20 mouse cellular contexts compared by ENCODE assay signal in the genomic region with DNA sequence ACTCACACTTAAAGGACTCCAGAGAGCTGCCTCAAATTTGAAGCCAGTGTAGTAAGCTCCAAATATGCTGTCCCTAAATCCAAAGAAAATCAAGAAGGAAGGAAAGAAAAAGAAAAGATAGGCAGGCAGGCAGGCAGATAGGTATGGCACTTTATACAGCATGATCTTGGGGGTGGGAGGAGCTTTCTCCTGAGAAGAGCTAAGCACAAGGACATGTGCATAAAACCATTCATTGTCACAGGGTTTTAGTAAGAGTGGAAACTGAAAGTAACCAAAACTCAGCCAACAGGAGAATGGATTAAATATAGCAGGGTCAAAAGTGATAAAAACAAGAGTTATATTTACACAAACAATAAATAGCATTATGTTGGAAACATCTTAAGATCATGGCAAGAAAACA. TPM values are rescaled to one million over a fixed set of nuclear protein-coding genes. Genes with fewer than 3 reads are reported as not detected.
DNase-seq lines count a peak whose midpoint lies in the region; ATAC-seq and TF ChIP-seq lines count a peak whose summit lies in the region.
"Had no signal": no experiment of that assay in that cellular context is flagged by ENCODE, and none has a peak within 500 bp of the region (broad histone marks: within the 10 kb centered on the region; RNA-seq: fewer than 3 reads in every experiment).

No protein-coding gene starts in this region.

- peaks cover 35% of the 10 kb centered on the region for H3K4me1 ChIP-seq in megakaryocyte, embryonic 14.5 days
- H3K4me1 ChIP-seq in MEL (ENCODE audit: control insufficient read depth in 1 of 2, insufficient read depth in 2 of 2, low read length in 2 of 2) = peaks cover 9 to 39% of the 10 kb centered on the region in 2 experiments
- H3K4me1 ChIP-seq in intestine, embryonic 15.5 days (replicated peaks) = no peaks in the 10 kb centered on the region
- H3K4me1 ChIP-seq in hindbrain, embryonic 16.5 days (ENCODE audit: control insufficient read depth, insufficient read depth, low read depth, low read length) = no peaks in the 10 kb centered on the region; the same call in 1 of the 2 replicates
- H3K4me1 ChIP-seq: embryonic facial prominence, embryonic 13.5 days; hindbrain, embryonic 10.5 days; midbrain, embryonic 15.5 days had no signal

- TF ChIP-seq RAD21 in MEL (IDR thresholded peaks at IDR 0.05; ENCODE audit: low read depth, low read length) = no peak

- peaks cover 55% of the 10 kb centered on the region for H3K79me2 ChIP-seq in MEL (ENCODE audit: control insufficient read depth, insufficient read depth, low read length, poor library complexity)

- DNase-seq in MEL (ENCODE audit: low read depth, low spot score) = peak; percentile 48
- no peak for DNase-seq in left cerebral cortex, postnatal 10 days (ENCODE audit: extremely low spot score in 1 of 2, low spot score in 2 of 2)
- DNase-seq in adrenal gland, postnatal 14 days = no peak
- DNase-seq: cerebellum, adult 9-11 months; heart, adult 2 months; kidney, postnatal 4 days; lung, adult 18-20 months; lung, postnatal 36 days; thymus, postnatal 36 days had no signal

- no peak for TF ChIP-seq POLR2A in MEL (IDR thresholded peaks at IDR 0.05; ENCODE audit: control insufficient read depth in 1 of 2, insufficient read depth in 1 of 2, low read depth in 1 of 2, low read length in 2 of 2, poor library complexity in 1 of 2)

- H3K27ac ChIP-seq in MEL (ENCODE audit: control insufficient read depth, low read depth, low read length) = no peak overlapping the region
- no peak overlapping the region for H3K27ac ChIP-seq in intestine, embryonic 15.5 days
- H3K27ac ChIP-seq in hindbrain, embryonic 16.5 days (ENCODE audit: low read depth, low read length) = no peak overlapping the region
- H3K27ac ChIP-seq: embryonic facial prominence, embryonic 13.5 days; heart, adult 2 months; hindbrain, embryonic 10.5 days; limb, embryonic 15.5 days; midbrain, embryonic 15.5 days had no signal

- H3K27me3 ChIP-seq in megakaryocyte, embryonic 14.5 days (replicated peaks) = no peaks in the 10 kb centered on the region
- no peaks in the 10 kb centered on the region for H3K27me3 ChIP-seq in MEL (ENCODE audit: control insufficient read depth in 1 of 2, insufficient read depth in 2 of 2, low read length in 2 of 2)
- no peaks in the 10 kb centered on the region for H3K27me3 ChIP-seq in intestine, embryonic 15.5 days (replicated peaks)
- no peaks in the 10 kb centered on the region for H3K27me3 ChIP-seq in hindbrain, embryonic 16.5 days (replicated peaks; ENCODE audit: control insufficient read depth, insufficient read depth, low read length)
- H3K27me3 ChIP-seq: embryonic facial prominence, embryonic 13.5 days; limb, embryonic 15.5 days; midbrain, embryonic 15.5 days had no signal

- H3K4me3 ChIP-seq in megakaryocyte, embryonic 14.5 days (replicated peaks) = peak overlapping the region; percentile 24
- H3K4me3 ChIP-seq in MEL (ENCODE audit: control insufficient read depth in 1 of 2, insufficient read depth in 1 of 2, low read depth in 2 of 2, low read length in 2 of 2) = no peak overlapping the region
- H3K4me3 ChIP-seq in intestine, embryonic 15.5 days (replicated peaks) = no peak overlapping the region
- H3K4me3 ChIP-seq in hindbrain, embryonic 16.5 days (ENCODE audit: low read length) = no peak overlapping the region
- H3K4me3 ChIP-seq: embryonic facial prominence, embryonic 13.5 days; heart, adult 2 months; hindbrain, embryonic 10.5 days; limb, embryonic 15.5 days; midbrain, embryonic 15.5 days had no signal

- no peak overlapping the region for H3K4me2 ChIP-seq in intestine, embryonic 15.5 days (replicated peaks)
- H3K4me2 ChIP-seq in hindbrain, embryonic 16.5 days (ENCODE audit: low read length) = no peak overlapping the region
- H3K4me2 ChIP-seq: embryonic facial prominence, embryonic 13.5 days; limb, embryonic 15.5 days; midbrain, embryonic 15.5 days had no signal

- TF ChIP-seq EP300 in MEL (IDR thresholded peaks at IDR 0.05; ENCODE audit: low read depth in 1 of 2, low read length in 2 of 2) = no peak

- H3K36me3 ChIP-seq in megakaryocyte, embryonic 14.5 days (replicated peaks; ENCODE audit: low read length) = peaks cover 18% of the 10 kb centered on the region
- peaks cover 0 to 40% of the 10 kb centered on the region in 2 experiments; a peak in 3 of 4 replicates for H3K36me3 ChIP-seq in MEL (ENCODE audit: control insufficient read depth in 1 of 2, insufficient read depth in 2 of 2, low read length in 2 of 2)
- H3K36me3 ChIP-seq in intestine, embryonic 15.5 days = no peaks in the 10 kb centered on the region
- H3K36me3 ChIP-seq in hindbrain, embryonic 16.5 days (ENCODE audit: control insufficient read depth, insufficient read depth, low read length) = no peaks in the 10 kb centered on the region
- H3K36me3 ChIP-seq: embryonic facial prominence, embryonic 13.5 days; hindbrain, embryonic 10.5 days; limb, embryonic 15.5 days; midbrain, embryonic 15.5 days had no signal

- no peak overlapping the region for H3K9ac ChIP-seq in MEL (ENCODE audit: control insufficient read depth, low read depth, low read length, poor library complexity, severe bottlenecking)
- no peak overlapping the region for H3K9ac ChIP-seq in intestine, embryonic 15.5 days
- H3K9ac ChIP-seq in hindbrain, embryonic 16.5 days (ENCODE audit: low read depth, low read length) = no peak overlapping the region
- H3K9ac ChIP-seq: embryonic facial prominence, embryonic 13.5 days; limb, embryonic 15.5 days; midbrain, embryonic 15.5 days had no signal

- intact Hi-C loops in left cerebral cortex, postnatal 10 days (cut with DNase I) = no loop called here

- H3K9me3 ChIP-seq in megakaryocyte, embryonic 14.5 days = no peaks in the 10 kb centered on the region
- H3K9me3 ChIP-seq in MEL (replicated peaks; ENCODE audit: insufficient read depth, low read length) = no peaks in the 10 kb centered on the region
- H3K9me3 ChIP-seq in intestine, embryonic 15.5 days = no peaks in the 10 kb centered on the region
- no peaks in the 10 kb centered on the region for H3K9me3 ChIP-seq in hindbrain, embryonic 16.5 days (ENCODE audit: control insufficient read depth, low read length)
- H3K9me3 ChIP-seq: embryonic facial prominence, embryonic 13.5 days; hindbrain, embryonic 10.5 days; limb, embryonic 15.5 days; midbrain, embryonic 15.5 days had no signal

- no peak for ATAC-seq in megakaryocyte, adult 5-6 weeks (ENCODE audit: poor library complexity, severe bottlenecking)
- peak; percentile 72 for ATAC-seq in intestine, embryonic 15.5 days
- no peak for ATAC-seq in hindbrain, embryonic 16.5 days
- ATAC-seq: forebrain, embryonic 16.5 days; midbrain, embryonic 15.5 days had no signal

- no peak for TF ChIP-seq CTCF in MEL (IDR thresholded peaks at IDR 0.05 in 2 of 3, conservative IDR thresholded peaks at IDR 0.05 in 1 of 3; ENCODE audit: control insufficient read depth in 1 of 3, insufficient read depth in 1 of 3, low read depth in 2 of 3, low read length in 3 of 3, poor library complexity in 1 of 3, severe bottlenecking in 1 of 3)

TF ChIP-seq in MEL, 35 proteins besides CTCF, POLR2A, EP300 and RAD21:
- no peak for TF ChIP-seq GABPA (IDR thresholded peaks at IDR 0.05; ENCODE audit: low read depth, low read length)
- TF ChIP-seq ELF1 (IDR thresholded peaks at IDR 0.05; ENCODE audit: low read depth, low read length) = no peak
- TF ChIP-seq ZMIZ1 (IDR thresholded peaks at IDR 0.05; ENCODE audit: low read depth, low read length) = no peak
- TF ChIP-seq CHD2 (IDR thresholded peaks at IDR 0.05; ENCODE audit: low read length) = no peak
- TF ChIP-seq SIN3A (IDR thresholded peaks at IDR 0.05; ENCODE audit: low read length) = no peak
- TF ChIP-seq TBP (IDR thresholded peaks at IDR 0.05; ENCODE audit: low read depth, low read length) = no peak
- peak; percentile 55; the same call in 1 of the 2 replicates for TF ChIP-seq MXI1 (IDR thresholded peaks at IDR 0.05; ENCODE audit: low read depth, low read length)
- TF ChIP-seq ZC3H11A (IDR thresholded peaks at IDR 0.05; ENCODE audit: low read depth, low read length) = no peak
- TF ChIP-seq MAFK (IDR thresholded peaks at IDR 0.05; ENCODE audit: borderline replicate concordance, low read depth, low read length) = no peak

RNA-seq across cellular contexts. Expression of gene Ecpas, which starts 14.2 kb away (rescaled TPM):
- 4.9 and 12.6 TPM in 2 replicates for polyA plus RNA-seq in megakaryocyte, embryonic 14.5 days (2012; ENCODE audit: insufficient read depth, low replicate concordance)
- total RNA-seq in megakaryocyte, adult 5-6 weeks (2015) = 48.3 and 76.1 TPM in 2 replicates
- total RNA-seq in megakaryocyte, adult 5-6 weeks (2017) = 42.4 and 43.3 TPM in 2 replicates
- total RNA-seq in MEL (2012; rRNA removed) = 37.8 and 52.1 TPM in 2 replicates
- polyA plus RNA-seq in MEL (2012; ENCODE audit: insufficient read depth in 1 of 2, insufficient read length in 2 of 2, low read depth in 1 of 2, low replicate concordance in 2 of 2, missing spikeins in 1 of 2) = 100 to 1,000 TPM in 1 of 2 experiments, 10 to 100 TPM in 1; 57.6 to 161 TPM
- polyA plus RNA-seq in intestine, embryonic 15.5 days (2015; fragmentation: Nextera tagmentation; extraction: Ambion mirVana) = 25.9 and 29.3 TPM in 2 replicates
- total RNA-seq in left cerebral cortex, postnatal 10 days (2021) = 100 to 1,000 TPM; 143 to 166 TPM
- polyA plus RNA-seq in hindbrain, embryonic 16.5 days (2015; fragmentation: Nextera tagmentation; extraction: Ambion mirVana) = 29.0 and 31.1 TPM in 2 replicates
- 149 and 159 TPM in 2 replicates for total RNA-seq in adrenal gland, postnatal 14 days (2021)

RNA-seq across cellular contexts. Expression of gene Zkscan16, which starts 45.1 kb away (rescaled TPM):
- not detected in 2 replicates for polyA plus RNA-seq in megakaryocyte, embryonic 14.5 days (2012; ENCODE audit: insufficient read depth, low replicate concordance)
- not detected in 2 replicates for total RNA-seq in megakaryocyte, adult 5-6 weeks (2015)
- not detected in 2 replicates for total RNA-seq in megakaryocyte, adult 5-6 weeks (2017)
- total RNA-seq in MEL (2012; rRNA removed) = not detected in 2 replicates
- not detected for polyA plus RNA-seq in MEL (2012; ENCODE audit: insufficient read depth in 1 of 2, insufficient read length in 2 of 2, low read depth in 1 of 2, low replicate concordance in 2 of 2, missing spikeins in 1 of 2)
- 0.20 and 0.40 TPM in 2 replicates for polyA plus RNA-seq in intestine, embryonic 15.5 days (2015; fragmentation: Nextera tagmentation; extraction: Ambion mirVana)
- 10 to 100 TPM; 20.7 to 25.5 TPM for total RNA-seq in left cerebral cortex, postnatal 10 days (2021)
- polyA plus RNA-seq in hindbrain, embryonic 16.5 days (2015; fragmentation: Nextera tagmentation; extraction: Ambion mirVana) = 2.0 and 2.7 TPM in 2 replicates
- total RNA-seq in adrenal gland, postnatal 14 days (2021) = 2.3 and 2.5 TPM in 2 replicates
- total RNA-seq: gastrocnemius, adult 18-20 months had no signal
- polyA plus RNA-seq: heart, adult 2 months; heart, embryonic 16.5 days had no signal
